29 mouse cellular contexts compared by ENCODE assay signal in the genomic region with DNA sequence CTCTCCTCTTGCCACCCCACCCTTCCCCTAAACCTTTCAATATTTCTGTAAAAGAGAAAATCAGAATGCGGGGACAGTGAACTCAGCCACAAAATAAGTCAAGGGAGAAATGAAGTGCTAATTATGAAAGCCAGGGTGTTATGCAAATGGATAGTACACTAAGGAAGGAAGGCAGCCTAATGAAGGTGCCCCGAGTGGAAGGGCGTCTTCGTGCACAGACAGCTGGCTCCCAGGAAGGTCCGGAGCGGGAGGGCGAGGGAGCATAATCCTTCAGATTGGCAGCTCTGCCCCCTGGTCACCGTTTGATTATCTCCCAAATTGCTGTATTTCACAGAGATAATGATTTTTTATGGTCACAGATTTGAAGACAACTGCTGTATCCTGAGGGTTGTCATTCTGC.
A peak's percentile ranks its signal among the peaks of the same experiment; 100 is the strongest.
DNase-seq lines count a peak whose midpoint lies in the region; ATAC-seq and TF ChIP-seq lines count a peak whose summit lies in the region.
"Had no signal": no experiment of that assay in that cellular context is flagged by ENCODE, and none has a peak within 500 bp of the region (broad histone marks: within the 10 kb centered on the region; RNA-seq: fewer than 3 reads in every experiment).

No protein-coding gene starts in this region.

- no peak overlapping the region for H3K9ac ChIP-seq in hindbrain, embryonic 12.5 days
- no peak overlapping the region for H3K9ac ChIP-seq in hindbrain, postnatal 0 days (replicated peaks; ENCODE audit: low read length)
- no peak overlapping the region for H3K9ac ChIP-seq in midbrain, embryonic 14.5 days (replicated peaks; ENCODE audit: low read length)
- H3K9ac ChIP-seq in midbrain, embryonic 11.5 days (ENCODE audit: low read length): no peak overlapping the region
- H3K9ac ChIP-seq: embryonic facial prominence, embryonic 13.5 days; embryonic facial prominence, embryonic 15.5 days; forebrain, embryonic 12.5 days had no signal

- TF ChIP-seq POLR2A in brain, embryonic 14.5 days (IDR thresholded peaks at IDR 0.05; ENCODE audit: borderline replicate concordance, extremely low read depth, insufficient read depth, insufficient read length, poor library complexity, severe bottlenecking): no peak

- H3K27ac ChIP-seq in hindbrain, embryonic 12.5 days: no peak overlapping the region
- H3K27ac ChIP-seq in hindbrain, postnatal 0 days: no peak overlapping the region
- no peak overlapping the region for H3K27ac ChIP-seq in midbrain, embryonic 14.5 days (replicated peaks; ENCODE audit: low read depth, low read length)
- no peak overlapping the region for H3K27ac ChIP-seq in midbrain, embryonic 11.5 days (ENCODE audit: low read depth, low read length)
- H3K27ac ChIP-seq: embryonic facial prominence, embryonic 13.5 days; embryonic facial prominence, embryonic 15.5 days; forebrain, embryonic 10.5 days; forebrain, embryonic 12.5 days had no signal

- TF ChIP-seq CTCF in hindbrain, postnatal 0 days (IDR thresholded peaks at IDR 0.05; ENCODE audit: low read depth): no peak
- TF ChIP-seq CTCF in brain, embryonic 14.5 days (IDR thresholded peaks at IDR 0.05; ENCODE audit: borderline replicate concordance, extremely low read depth, insufficient read depth, insufficient read length): no peak

- H3K4me1 ChIP-seq in hindbrain, embryonic 12.5 days: no peaks in the 10 kb centered on the region
- H3K4me1 ChIP-seq in hindbrain, postnatal 0 days (ENCODE audit: insufficient read depth, low read length): no peaks in the 10 kb centered on the region
- H3K4me1 ChIP-seq in midbrain, embryonic 14.5 days (ENCODE audit: control insufficient read depth, insufficient read depth, low read length): no peaks in the 10 kb centered on the region
- no peaks in the 10 kb centered on the region for H3K4me1 ChIP-seq in midbrain, embryonic 11.5 days (ENCODE audit: control insufficient read depth, insufficient read depth, low read length)
- H3K4me1 ChIP-seq: embryonic facial prominence, embryonic 13.5 days; embryonic facial prominence, embryonic 15.5 days; forebrain, embryonic 10.5 days; forebrain, embryonic 12.5 days had no signal

- no peak for DNase-seq in hindbrain, postnatal 0 days (ENCODE audit: low spot score)
- DNase-seq in midbrain, embryonic 14.5 days: peak; percentile 35
- no peak for DNase-seq in midbrain, embryonic 11.5 days (ENCODE audit: low spot score, missing footprints)
- peak; percentile 33 for DNase-seq in brain, embryonic 14.5 days (ENCODE audit: low read depth)
- DNase-seq in spleen, adult 12 weeks (ENCODE audit: low spot score): no peak
- DNase-seq: adrenal gland, adult 8-10 months; adrenal gland, postnatal 14 days; adrenal gland, postnatal 36 days; B cell, adult 2 months; cerebellum, adult 11 months; cerebellum, adult 18-20 months; cerebellum, adult 8-10 months; cerebellum, adult 9-11 months; cerebellum, postnatal 14 days; cerebellum, postnatal 36 days; embryo, embryonic 11 days had no signal

- H3K9me3 ChIP-seq in hindbrain, embryonic 12.5 days (replicated peaks): no peaks in the 10 kb centered on the region
- H3K9me3 ChIP-seq in hindbrain, postnatal 0 days (ENCODE audit: low read length): no peaks in the 10 kb centered on the region
- H3K9me3 ChIP-seq in midbrain, embryonic 14.5 days (ENCODE audit: control insufficient read depth, low read length): no peaks in the 10 kb centered on the region
- no peaks in the 10 kb centered on the region for H3K9me3 ChIP-seq in midbrain, embryonic 11.5 days (ENCODE audit: control insufficient read depth, low read length)
- H3K9me3 ChIP-seq: embryonic facial prominence, embryonic 13.5 days; embryonic facial prominence, embryonic 15.5 days; forebrain, embryonic 10.5 days; forebrain, embryonic 12.5 days had no signal

- no peaks in the 10 kb centered on the region for H3K36me3 ChIP-seq in hindbrain, embryonic 12.5 days
- H3K36me3 ChIP-seq in hindbrain, postnatal 0 days (ENCODE audit: insufficient read depth, low read length): no peaks in the 10 kb centered on the region
- H3K36me3 ChIP-seq in midbrain, embryonic 14.5 days (ENCODE audit: control insufficient read depth, insufficient read depth, low read length): no peaks in the 10 kb centered on the region
- H3K36me3 ChIP-seq in midbrain, embryonic 11.5 days (ENCODE audit: control insufficient read depth, insufficient read depth, low read length): no peaks in the 10 kb centered on the region
- H3K36me3 ChIP-seq: embryonic facial prominence, embryonic 13.5 days; embryonic facial prominence, embryonic 15.5 days; forebrain, embryonic 10.5 days; forebrain, embryonic 12.5 days; G1E had no signal

- H3K4me3 ChIP-seq in hindbrain, embryonic 12.5 days: no peak overlapping the region
- H3K4me3 ChIP-seq in hindbrain, postnatal 0 days (ENCODE audit: low read length): no peak overlapping the region
- no peak overlapping the region for H3K4me3 ChIP-seq in midbrain, embryonic 14.5 days (replicated peaks; ENCODE audit: low read depth, low read length)
- H3K4me3 ChIP-seq in midbrain, embryonic 11.5 days (ENCODE audit: low read depth, low read length): no peak overlapping the region
- H3K4me3 ChIP-seq: embryonic facial prominence, embryonic 13.5 days; embryonic facial prominence, embryonic 15.5 days; erythroblast, embryonic 14.5 days; forebrain, embryonic 10.5 days; forebrain, embryonic 12.5 days had no signal

- 65% methylated on average over 8 of the region's 8 CpGs for WGBS in hindbrain, embryonic 12.5 days
- WGBS in hindbrain, postnatal 0 days: 68% methylated on average over 8 of the region's 8 CpGs
- 49% methylated on average over 8 of the region's 8 CpGs for WGBS in midbrain, embryonic 14.5 days
- 86% methylated on average over 8 of the region's 8 CpGs for WGBS in midbrain, embryonic 11.5 days

- H3K27me3 ChIP-seq in hindbrain, embryonic 12.5 days: no peaks in the 10 kb centered on the region
- H3K27me3 ChIP-seq in hindbrain, postnatal 0 days (ENCODE audit: insufficient read depth, low read length): no peaks in the 10 kb centered on the region
- H3K27me3 ChIP-seq in midbrain, embryonic 14.5 days (ENCODE audit: control insufficient read depth, insufficient read depth, low read length): no peaks in the 10 kb centered on the region
- no peaks in the 10 kb centered on the region for H3K27me3 ChIP-seq in midbrain, embryonic 11.5 days (ENCODE audit: control insufficient read depth, insufficient read depth, low read length)
- H3K27me3 ChIP-seq: CH12.LX; embryonic facial prominence, embryonic 13.5 days; embryonic facial prominence, embryonic 15.5 days; forebrain, embryonic 12.5 days had no signal

- ATAC-seq in hindbrain, embryonic 12.5 days (ENCODE audit: low FRiP score): peak; percentile 52; the same call in 1 of the 2 replicates
- no peak for ATAC-seq in hindbrain, postnatal 0 days
- ATAC-seq in midbrain, embryonic 14.5 days (ENCODE audit: low FRiP score, low TSS enrichment): peak; percentile 57; the same call in 1 of the 2 replicates
- no peak for ATAC-seq in midbrain, embryonic 11.5 days (ENCODE audit: low FRiP score)
- ATAC-seq: activated CD4-positive, CD25-positive, alpha-beta regulatory T cell, adult 4 months; CD4-positive, CD25-positive, alpha-beta regulatory T cell, adult 4 months; forebrain, embryonic 14.5 days; forebrain, embryonic 16.5 days; Patski had no signal

- H3K4me2 ChIP-seq in hindbrain, embryonic 12.5 days (replicated peaks): no peak overlapping the region
- no peak overlapping the region for H3K4me2 ChIP-seq in hindbrain, postnatal 0 days (ENCODE audit: low read depth, low read length)
- no peak overlapping the region for H3K4me2 ChIP-seq in midbrain, embryonic 14.5 days (ENCODE audit: low read length)
- H3K4me2 ChIP-seq in midbrain, embryonic 11.5 days: no peak overlapping the region
- H3K4me2 ChIP-seq: embryonic facial prominence, embryonic 13.5 days; embryonic facial prominence, embryonic 15.5 days; forebrain, embryonic 12.5 days had no signal

Comparison
In these comparisons a context has a peak if more than half of its experiments do, and no peak if none do; other contexts are left out.
1. ATAC-seq: peak in hindbrain, embryonic 12.5 days (single experiment) and midbrain, embryonic 14.5 days (single experiment); none in hindbrain, postnatal 0 days (single experiment) and midbrain, embryonic 11.5 days (single experiment).
2. DNase-seq: peak in midbrain, embryonic 14.5 days (single experiment) and brain, embryonic 14.5 days (single experiment); none in hindbrain, postnatal 0 days (single experiment), midbrain, embryonic 11.5 days (single experiment) and spleen, adult 12 weeks (single experiment).